Mouse (Mus musculus): ENCODE data around the gene Phlda3. TPM values are rescaled to one million over a fixed set of nuclear protein-coding genes. Genes with fewer than 3 reads are reported as not detected.

The Phlda3 gene
- polyA plus RNA-seq, 1 experiment from 2014 or later = 33.0 TPM

- ATAC-seq = no peak
- H3K4me2 ChIP-seq (ENCODE audit: low read length) = no peak overlapping the region
- no peaks in the 10 kb centered on the region for H3K9me3 ChIP-seq (replicated peaks; ENCODE audit: control insufficient read depth, low read length, poor library complexity, severe bottlenecking)
- no peaks in the 10 kb centered on the region for H3K4me1 ChIP-seq (ENCODE audit: control insufficient read depth, insufficient read depth, low read length)
- peaks cover 5% of the 10 kb centered on the region for H3K27me3 ChIP-seq (ENCODE audit: control insufficient read depth, insufficient read depth, low read depth, low read length)
- 63% methylated on average over 3 of the region's 3 CpGs for whole genome bisulfite sequencing
- H3K36me3 ChIP-seq (ENCODE audit: control insufficient read depth, insufficient read depth, low read length) = no peaks in the 10 kb centered on the region
- H3K27ac ChIP-seq (ENCODE audit: low read length) = no peak overlapping the region
- no peak overlapping the region for H3K9ac ChIP-seq (ENCODE audit: low read depth, low read length)
- H3K4me3 ChIP-seq (ENCODE audit: low read depth, low read length) = no peak overlapping the region
Observed at GRCm38 (mm10) chr1:135812205-135812604, 46.3 kb downstream of the Phlda3 start.

DNA sequence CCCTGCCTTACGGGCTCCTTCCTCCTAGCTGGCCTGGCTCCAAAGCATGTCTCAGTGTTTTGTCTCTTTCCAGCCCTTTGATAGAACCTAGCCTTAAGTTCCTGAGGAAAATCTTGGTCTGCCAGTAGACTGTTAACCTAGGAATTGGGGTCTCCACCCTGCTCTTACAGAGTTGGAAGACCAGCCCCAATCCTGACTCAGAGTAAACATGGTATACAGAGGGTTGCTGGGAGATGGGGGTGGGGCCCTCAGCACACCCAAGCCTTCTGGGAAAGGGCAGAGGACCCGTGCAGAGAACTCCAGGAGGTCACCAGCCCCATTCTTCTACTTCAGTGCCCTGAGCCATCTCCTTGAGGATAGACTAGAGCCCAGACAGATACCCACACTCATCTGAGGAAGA, 46.7 kb downstream of the Phlda3 start:
- no peaks in the 10 kb centered on the region for H3K36me3 ChIP-seq (ENCODE audit: control insufficient read depth, insufficient read depth, low read length)
- no peaks in the 10 kb centered on the region for H3K4me1 ChIP-seq (ENCODE audit: control insufficient read depth, insufficient read depth, low read length)
- peaks cover 9% of the 10 kb centered on the region for H3K27me3 ChIP-seq (ENCODE audit: control insufficient read depth, insufficient read depth, low read depth, low read length)
- H3K9ac ChIP-seq (ENCODE audit: low read depth, low read length) = no peak overlapping the region
- H3K4me3 ChIP-seq (ENCODE audit: low read depth, low read length) = no peak overlapping the region
- H3K4me2 ChIP-seq (ENCODE audit: low read length) = no peak overlapping the region
- no peaks in the 10 kb centered on the region for H3K9me3 ChIP-seq (replicated peaks; ENCODE audit: control insufficient read depth, low read length, poor library complexity, severe bottlenecking)
- WGBS = 57% methylated on average over 2 of the region's 2 CpGs
- ATAC-seq = no peak
- H3K27ac ChIP-seq (ENCODE audit: low read length) = no peak overlapping the region

DNA sequence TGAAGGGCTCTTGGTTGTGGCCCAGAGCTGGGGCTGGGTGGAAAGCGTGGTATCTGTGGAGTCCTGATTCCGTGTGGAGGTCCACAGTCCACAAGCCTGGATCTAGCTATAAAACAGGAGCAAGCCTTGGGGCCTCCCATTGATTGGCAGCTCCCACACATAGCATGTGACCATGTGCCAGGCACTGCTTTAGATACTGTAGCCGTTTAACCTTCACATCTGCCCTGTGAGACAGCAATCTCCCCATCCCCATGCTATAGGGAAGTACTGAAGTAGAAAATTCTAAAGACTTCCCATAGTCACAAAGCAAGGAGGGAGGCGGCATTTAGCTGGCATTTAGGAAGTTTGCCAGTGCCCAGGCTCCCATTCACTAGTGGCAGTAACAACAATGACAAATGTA, 47.2 kb downstream of the Phlda3 start:
- Histone ChIP-seq H3K4me2 (ENCODE audit: low read length) (no peak overlapping the region), H3K9me3 (replicated peaks; ENCODE audit: control insufficient read depth, low read length, poor library complexity, severe bottlenecking) (no peaks in the 10 kb centered on the region), H3K9ac (ENCODE audit: low read depth, low read length) (no peak overlapping the region), H3K27ac (ENCODE audit: low read length) (no peak overlapping the region), H3K36me3 (ENCODE audit: control insufficient read depth, insufficient read depth, low read length) (no peaks in the 10 kb centered on the region), H3K4me1 (ENCODE audit: control insufficient read depth, insufficient read depth, low read length) (peaks cover under 1% of the 10 kb centered on the region; the same call in 1 of the 2 replicates), H3K4me3 (ENCODE audit: low read depth, low read length) (no peak overlapping the region), H3K27me3 (ENCODE audit: control insufficient read depth, insufficient read depth, low read depth, low read length) (peaks cover 14% of the 10 kb centered on the region)
- 67% methylated on average over 4 of the region's 4 CpGs for WGBS
- ATAC-seq = no peak

- H3K9me3 ChIP-seq (replicated peaks; ENCODE audit: control insufficient read depth, low read length, poor library complexity, severe bottlenecking) = no peaks in the 10 kb centered on the region
- peaks cover 7% of the 10 kb centered on the region; the same call in 1 of the 2 replicates for H3K4me1 ChIP-seq (ENCODE audit: control insufficient read depth, insufficient read depth, low read length)
- 91% methylated on average over 5 of the region's 5 CpGs for WGBS
- H3K27me3 ChIP-seq (ENCODE audit: control insufficient read depth, insufficient read depth, low read depth, low read length) = peaks cover 14% of the 10 kb centered on the region
- H3K36me3 ChIP-seq (ENCODE audit: control insufficient read depth, insufficient read depth, low read length) = no peaks in the 10 kb centered on the region
- H3K9ac ChIP-seq (ENCODE audit: low read depth, low read length) = no peak overlapping the region
- H3K4me3 ChIP-seq (ENCODE audit: low read depth, low read length) = no peak overlapping the region
- no peak overlapping the region for H3K27ac ChIP-seq (ENCODE audit: low read length)
- no peak for ATAC-seq
- H3K4me2 ChIP-seq (ENCODE audit: low read length) = no peak overlapping the region
Observed at GRCm38 (mm10) chr1:135813687-135814395, 47.9 kb downstream of the Phlda3 start.

- Histone ChIP-seq H3K36me3 (ENCODE audit: control insufficient read depth, insufficient read depth, low read length) (no peaks in the 10 kb centered on the region), H3K27ac (ENCODE audit: low read length) (no peak overlapping the region), H3K27me3 (ENCODE audit: control insufficient read depth, insufficient read depth, low read depth, low read length) (peaks cover 15% of the 10 kb centered on the region), H3K4me1 (ENCODE audit: control insufficient read depth, insufficient read depth, low read length) (peaks cover 10% of the 10 kb centered on the region; the same call in 1 of the 2 replicates), H3K9ac (ENCODE audit: low read depth, low read length) (no peak overlapping the region), H3K4me3 (ENCODE audit: low read depth, low read length) (no peak overlapping the region), H3K4me2 (ENCODE audit: low read length) (no peak overlapping the region), H3K9me3 (replicated peaks; ENCODE audit: control insufficient read depth, low read length, poor library complexity, severe bottlenecking) (no peaks in the 10 kb centered on the region)
- no peak for ATAC-seq
- 83% methylated on average over 5 of the region's 5 CpGs for WGBS
Observed at GRCm38 (mm10) chr1:135814531-135814930, 48.6 kb downstream of the Phlda3 start.

DNA sequence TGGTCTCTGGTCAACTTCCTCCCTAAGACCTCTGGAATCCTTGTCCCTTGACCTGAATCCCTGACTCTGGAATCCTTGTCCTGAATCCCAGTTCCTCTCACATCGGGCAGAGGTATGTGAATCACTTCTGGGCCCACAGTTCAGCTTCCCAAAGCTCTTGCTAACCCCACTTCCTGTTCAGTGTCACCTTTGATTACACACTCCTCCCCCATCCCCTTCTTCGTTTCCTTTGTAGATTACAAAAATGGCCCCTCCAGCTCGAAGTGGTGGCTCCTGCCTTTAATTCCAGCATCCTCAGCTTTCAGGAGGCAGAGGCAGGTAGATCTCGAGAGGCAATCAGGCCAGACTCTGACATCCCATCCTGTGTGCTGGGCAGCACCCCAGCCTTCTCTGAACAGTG, 51.7 kb downstream of the Phlda3 start:
- H3K36me3 ChIP-seq (ENCODE audit: control insufficient read depth, insufficient read depth, low read length) = no peaks in the 10 kb centered on the region
- peaks cover 28% of the 10 kb centered on the region for H3K27me3 ChIP-seq (ENCODE audit: control insufficient read depth, insufficient read depth, low read depth, low read length)
- H3K9me3 ChIP-seq (replicated peaks; ENCODE audit: control insufficient read depth, low read length, poor library complexity, severe bottlenecking) = no peaks in the 10 kb centered on the region
- H3K4me3 ChIP-seq (ENCODE audit: low read depth, low read length) = no peak overlapping the region
- H3K9ac ChIP-seq (ENCODE audit: low read depth, low read length) = no peak overlapping the region
- no peak overlapping the region for H3K4me2 ChIP-seq (ENCODE audit: low read length)
- H3K4me1 ChIP-seq (ENCODE audit: control insufficient read depth, insufficient read depth, low read length) = peaks cover 10% of the 10 kb centered on the region; the same call in 1 of the 2 replicates
- ATAC-seq = no peak
- WGBS = 80% methylated on average over 4 of the region's 4 CpGs
- no peak overlapping the region for H3K27ac ChIP-seq (ENCODE audit: low read length)

- peaks cover 28% of the 10 kb centered on the region for H3K27me3 ChIP-seq (ENCODE audit: control insufficient read depth, insufficient read depth, low read depth, low read length)
- H3K27ac ChIP-seq (ENCODE audit: low read length) = no peak within 1 kb of the TSS
- H3K9ac ChIP-seq (ENCODE audit: low read depth, low read length) = peak within 1 kb of the TSS; percentile 74
- H3K36me3 ChIP-seq (ENCODE audit: control insufficient read depth, insufficient read depth, low read length) = no peaks in the 10 kb centered on the region
- peak; percentile 79 for ATAC-seq
- no peaks in the 10 kb centered on the region for H3K9me3 ChIP-seq (replicated peaks; ENCODE audit: control insufficient read depth, low read length, poor library complexity, severe bottlenecking)
- H3K4me3 ChIP-seq (ENCODE audit: low read depth, low read length) = peak within 1 kb of the TSS; percentile 60
- H3K4me2 ChIP-seq (ENCODE audit: low read length) = peak within 1 kb of the TSS; percentile 94
- under 1% methylated on average over 61 of the region's 63 CpGs for WGBS
- peaks cover 10% of the 10 kb centered on the region; the same call in 1 of the 2 replicates for H3K4me1 ChIP-seq (ENCODE audit: control insufficient read depth, insufficient read depth, low read length)
Observed at GRCm38 (mm10) chr1:135818481-135819086, 52.7 kb downstream of the Phlda3 start, which contains the start of gene Lad1. TSS of gene Lad1 (plus strand) at chr1:135818598.

Other genes starting within 250 kb of the Phlda3 start
- gene Nav1, start 158.8 kb upstream of the Phlda3 start, polyA plus RNA-seq (2015; fragmentation: Nextera tagmentation; extraction: Ambion mirVana) = 53.9 and 57.1 TPM in 2 replicates
- gene Csrp1, start 46.1 kb upstream of the Phlda3 start, polyA plus RNA-seq (2015; fragmentation: Nextera tagmentation; extraction: Ambion mirVana) = 11.4 and 13.1 TPM in 2 replicates
- 0.35 and 1.1 TPM in 2 replicates for gene Tnni1, start 13.3 kb downstream of the Phlda3 start, polyA plus RNA-seq (2015; fragmentation: Nextera tagmentation; extraction: Ambion mirVana)
- 0.95 and 1.3 TPM in 2 replicates for gene Lad1, start 52.5 kb downstream of the Phlda3 start, polyA plus RNA-seq (2015; fragmentation: Nextera tagmentation; extraction: Ambion mirVana)
- 0.46 and 0.53 TPM in 2 replicates for gene Tnnt2, start 70.2 kb downstream of the Phlda3 start, polyA plus RNA-seq (2015; fragmentation: Nextera tagmentation; extraction: Ambion mirVana)
- gene Pkp1, start 153.1 kb downstream of the Phlda3 start, polyA plus RNA-seq (2015; fragmentation: Nextera tagmentation; extraction: Ambion mirVana) = 0.06 TPM in 1 of 2 replicates, not detected in the other
- gene Igfn1, start 240.2 kb downstream of the Phlda3 start, polyA plus RNA-seq (2015; fragmentation: Nextera tagmentation; extraction: Ambion mirVana) = 0.11 TPM in 1 of 2 replicates, not detected in the other
- 147 and 169 TPM in 2 replicates for gene Tmem9, start 242.0 kb downstream of the Phlda3 start, polyA plus RNA-seq (2015; fragmentation: Nextera tagmentation; extraction: Ambion mirVana)